Mouse (Mus musculus) right cerebral cortex, postnatal 36 days (tissue): ENCODE results near the gene Mlec.
"Not testable (repeated sequence)": the region's sequence is repeated elsewhere in the genome, so short reads cannot be mapped to it uniquely, and the experiment has no call there.

Experiments
- DNase-seq, 2 experiments: peaks; one replicate each; pipeline ENCODE4 v3.0.0; 2022; ENCODE audit warnings: low spot score in 2 of 2, mixed read lengths in 1 of 2

Mlec gene

DNA sequence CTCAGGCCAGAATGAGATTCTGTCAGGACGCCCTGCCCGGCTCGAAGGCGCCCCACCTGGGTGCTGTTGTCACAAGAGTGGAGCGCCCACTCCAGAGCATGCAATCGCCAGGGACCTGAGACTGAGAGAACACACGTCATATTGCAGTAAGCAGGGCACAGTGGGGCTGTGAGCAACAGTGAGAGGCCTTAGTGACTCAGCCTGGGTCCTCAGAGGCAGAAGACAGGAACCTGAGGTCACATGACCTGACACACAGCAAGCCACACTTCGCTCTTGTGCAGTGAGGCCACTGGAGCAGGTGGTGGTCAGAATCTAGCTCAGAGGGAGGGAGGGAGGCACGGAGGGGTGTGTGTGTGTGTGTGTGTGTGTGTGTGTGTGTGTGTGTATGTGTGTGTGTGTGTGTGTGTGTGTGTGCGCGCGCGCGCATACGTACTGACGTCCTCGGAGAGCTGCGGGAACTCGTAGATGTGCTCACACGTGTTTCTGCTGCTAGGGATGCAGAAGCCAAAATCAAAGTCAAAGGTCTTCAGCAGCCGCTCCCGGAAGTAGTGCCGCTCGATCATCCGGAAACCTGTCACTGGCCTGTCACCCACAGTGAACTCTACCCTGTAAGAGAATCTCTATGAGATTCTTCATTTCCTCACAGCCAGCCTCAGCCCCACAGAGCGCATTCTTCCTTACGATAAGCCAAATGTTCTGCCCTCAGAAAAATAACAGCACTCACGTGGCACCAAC is 31.2 kb downstream of the Mlec start:
- no peak for DNase-seq

DNA sequence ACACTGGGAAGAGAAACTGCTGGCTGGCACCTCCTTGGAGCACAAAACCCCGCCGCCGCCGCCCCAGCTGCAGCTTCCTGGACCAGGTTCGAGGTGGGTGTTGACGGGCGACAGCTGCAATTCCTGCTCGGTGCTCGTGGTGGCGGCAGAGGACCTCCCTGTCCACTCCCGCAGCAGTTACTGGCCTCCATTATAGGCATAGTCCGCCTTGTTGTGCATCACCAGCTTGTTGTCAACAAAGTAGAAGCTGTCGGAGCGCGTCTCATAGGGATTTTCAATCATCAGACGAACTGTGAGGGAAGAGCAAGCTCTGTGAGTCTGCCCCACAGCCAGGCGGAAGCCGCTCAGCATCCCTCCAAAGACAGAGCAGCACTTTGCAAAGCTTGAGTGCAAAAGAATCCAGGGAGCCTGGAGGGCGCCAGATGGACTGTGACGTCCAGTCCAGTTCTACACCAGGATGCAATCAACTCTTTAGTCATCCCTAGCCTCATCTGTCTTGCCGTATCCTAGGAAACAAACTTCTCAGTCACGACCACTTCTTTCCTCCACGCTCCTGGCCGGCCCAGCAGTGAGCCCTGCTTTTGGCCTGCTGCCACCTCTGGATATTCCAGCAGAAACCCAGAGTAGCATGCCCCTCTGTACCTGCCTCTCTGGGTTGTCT is 32.6 kb downstream of the Mlec start:
- DNase-seq, result peak; percentile 83 to 85

DNA sequence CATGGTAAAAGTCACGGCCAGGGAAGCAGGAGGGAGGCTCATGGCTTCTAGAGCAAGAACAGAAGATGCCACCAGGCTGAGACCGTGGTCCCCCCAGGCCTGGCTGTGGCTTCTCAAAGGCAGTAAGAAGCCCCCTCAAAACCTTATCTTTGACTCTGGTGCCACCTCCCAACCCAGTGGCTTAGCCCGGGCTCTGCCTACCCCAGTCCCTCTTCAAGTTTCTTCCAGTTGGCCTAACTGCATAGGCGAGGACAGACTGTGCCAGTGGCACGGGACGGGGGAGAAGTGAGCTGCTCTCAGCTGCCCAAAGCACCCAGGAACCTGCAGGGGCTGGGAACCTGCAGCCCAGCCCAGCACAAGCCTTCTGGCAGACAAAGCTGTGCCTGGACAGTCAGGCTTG is 33.3 kb downstream of the Mlec start:
- DNase-seq, result no peak

DNA sequence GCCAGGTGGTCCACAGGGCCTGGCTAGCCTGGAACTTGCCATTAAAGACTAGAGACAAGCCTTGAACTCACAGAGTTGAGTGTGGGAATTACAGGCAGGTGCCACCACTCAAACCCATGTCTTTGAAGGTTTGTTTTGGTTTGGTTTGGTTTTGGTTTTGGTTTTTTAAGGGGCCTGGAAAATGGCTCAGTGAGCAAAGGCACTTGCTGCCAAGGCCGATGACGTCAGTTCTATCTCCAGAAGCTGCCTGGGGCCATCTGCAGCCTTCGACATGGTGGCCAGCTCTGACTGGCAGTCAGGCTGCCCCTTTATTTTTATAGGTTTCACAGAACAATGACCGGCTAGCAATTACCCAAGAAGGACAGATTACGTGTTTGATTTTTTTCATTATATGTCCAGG is 37.0 kb downstream of the Mlec start:
- DNase-seq, result no peak

DNA sequence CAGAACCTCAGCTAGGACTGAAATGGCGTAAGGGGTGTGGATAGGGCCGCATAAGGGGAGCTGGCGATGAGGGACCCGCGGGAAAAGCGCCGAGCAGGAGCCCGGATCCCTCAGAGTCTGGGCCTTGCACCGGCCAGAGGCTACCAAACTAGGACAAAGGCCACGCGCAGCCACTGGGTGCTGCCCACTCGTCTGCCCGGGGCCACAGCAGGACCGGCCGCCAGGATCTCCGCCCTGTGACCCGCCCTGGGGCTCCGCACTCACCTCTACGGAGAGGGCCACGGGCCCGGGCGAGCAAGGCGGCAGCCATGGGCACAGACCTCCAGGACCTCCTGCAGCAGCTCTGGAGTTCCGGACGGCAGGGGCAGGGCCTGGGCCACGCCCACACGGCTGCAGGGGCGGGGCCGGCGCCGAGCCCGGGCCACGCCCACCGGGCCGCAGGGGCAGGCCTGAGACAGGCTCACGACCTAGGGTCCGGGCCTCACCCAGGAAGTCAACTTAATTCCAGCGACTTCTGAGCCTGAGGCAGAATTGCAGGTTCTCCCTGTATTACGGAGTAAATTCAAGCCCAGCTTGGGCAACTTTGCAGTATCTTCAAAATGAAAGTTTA is 38.9 kb downstream of the Mlec start, which contains the start of gene Acads:
Acads (minus strand) TSS at position 386 of the 610 bp plus-strand sequence.
- peak in 1 of 2 experiments; percentile 44 for DNase-seq

DNA sequence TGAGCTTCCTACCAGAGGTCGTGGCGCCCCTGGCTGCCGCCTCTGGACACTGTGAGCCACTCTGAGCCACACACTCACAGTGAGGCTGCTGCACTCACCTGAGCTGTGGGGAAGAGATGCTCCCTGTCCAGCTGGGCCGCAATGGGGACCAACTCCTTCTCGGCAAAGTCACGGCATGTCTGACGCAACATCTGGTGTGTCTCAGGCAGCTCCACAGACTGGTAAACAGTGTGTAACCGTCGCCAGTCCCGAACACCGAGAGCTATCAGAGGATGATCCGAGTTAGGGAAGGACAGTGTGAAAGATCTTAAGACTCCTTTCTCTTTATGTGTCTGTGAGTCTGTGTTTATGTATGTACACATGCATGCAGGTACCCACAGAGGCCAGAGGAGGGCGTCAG is 40.5 kb downstream of the Mlec start:
- no peak for DNase-seq

DNA sequence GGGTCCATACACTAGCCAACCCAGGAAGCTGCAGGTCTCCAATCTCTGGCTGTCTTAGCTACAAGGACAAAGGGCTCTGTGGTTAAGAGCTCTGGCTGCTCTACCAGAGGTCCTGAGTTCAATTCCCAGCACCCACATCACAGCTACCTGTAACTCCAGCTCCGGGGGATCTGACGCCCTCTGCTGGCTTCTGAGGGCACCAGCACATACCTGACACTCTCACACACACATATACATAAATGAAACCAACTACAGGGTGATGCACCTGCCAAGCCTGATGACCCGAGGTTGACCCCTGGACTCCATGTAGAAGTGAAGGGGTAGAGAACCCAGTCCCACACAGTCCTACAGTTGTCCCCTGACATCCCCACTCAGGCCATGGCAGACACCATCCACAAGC is 41.6 kb downstream of the Mlec start:
- DNase-seq, result no peak

DNA sequence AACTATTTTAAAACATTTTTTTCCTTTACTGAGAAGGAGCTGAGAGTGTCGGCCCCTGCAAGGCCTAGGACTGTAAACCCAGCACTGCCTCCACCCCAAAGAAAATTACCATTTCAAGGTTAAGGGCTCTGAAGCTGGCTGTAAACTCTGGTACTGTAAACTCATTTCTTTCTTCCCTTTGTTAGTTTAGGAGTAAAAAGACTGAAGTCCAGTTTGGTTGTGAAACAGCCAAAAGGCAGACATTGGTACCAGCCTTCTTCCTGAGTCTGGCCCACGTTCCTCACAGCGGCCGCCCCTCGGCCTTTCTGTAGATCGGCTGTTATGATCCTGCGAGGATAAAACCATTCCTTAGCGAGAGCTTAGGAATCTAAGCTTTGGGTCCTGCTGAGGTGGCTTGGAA is 43.5 kb downstream of the Mlec start:
- no peak for DNase-seq

DNA sequence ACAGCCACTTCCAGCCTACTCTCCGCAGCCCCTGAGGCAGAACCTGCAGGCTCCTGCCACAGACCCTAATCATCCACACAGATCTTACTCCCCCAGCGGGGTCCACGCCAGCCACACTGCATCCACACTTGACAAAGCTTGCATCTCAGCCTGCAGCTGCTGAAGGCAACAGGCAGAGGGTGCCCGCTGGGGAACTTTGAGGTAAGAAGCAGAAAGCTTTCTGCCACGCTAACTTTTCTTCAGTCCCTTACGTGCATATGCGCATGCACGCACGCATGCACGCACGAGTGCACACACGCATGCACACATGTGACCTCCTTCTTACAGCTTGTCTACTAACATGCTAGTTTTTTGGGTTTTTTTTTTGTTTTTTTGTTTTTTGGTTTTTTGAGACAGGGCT is 44.7 kb downstream of the Mlec start:
- DNase-seq, result no peak

DNA sequence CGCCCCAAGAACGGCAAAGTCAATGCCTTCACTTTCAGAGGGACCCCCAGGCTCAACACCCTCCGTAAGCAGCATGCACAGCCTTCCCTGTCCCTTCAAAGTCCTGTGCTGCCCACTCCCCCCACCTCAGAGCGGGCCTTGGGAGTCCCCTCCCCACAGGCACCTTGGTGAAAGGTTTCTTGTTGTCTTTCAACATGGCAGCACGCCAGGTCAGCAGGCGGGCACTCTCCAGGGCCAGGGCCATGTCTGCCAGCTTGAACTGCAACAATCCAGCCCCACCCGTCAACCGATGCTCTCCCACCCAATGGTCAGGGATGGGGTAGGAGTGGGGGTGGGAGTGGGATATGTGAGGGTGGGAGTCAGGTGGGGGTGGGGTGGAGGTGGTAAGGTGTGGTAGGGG is 46.8 kb downstream of the Mlec start:
- no peak for DNase-seq

DNA sequence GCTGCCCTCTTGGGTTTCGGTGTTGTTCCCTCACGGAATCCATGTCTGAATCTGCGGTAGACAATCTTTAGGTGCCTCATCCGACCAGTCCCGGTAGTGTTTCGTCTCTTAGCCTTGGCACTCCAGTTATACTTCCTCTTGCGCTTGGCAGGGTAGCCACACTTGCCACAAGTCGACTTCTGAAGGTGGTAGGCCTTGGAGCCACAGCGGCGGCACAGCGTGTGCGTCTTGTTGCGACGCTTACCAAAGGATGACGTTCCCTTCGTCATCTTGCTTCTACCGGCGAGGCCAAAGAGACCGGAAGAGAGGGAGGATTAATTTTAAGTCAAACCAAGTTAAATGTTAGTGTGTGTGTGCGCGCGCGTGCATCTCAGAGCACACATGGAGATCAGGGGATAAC is 54.7 kb downstream of the Mlec start:
- DNase-seq, result not testable (repeated sequence)

DNA sequence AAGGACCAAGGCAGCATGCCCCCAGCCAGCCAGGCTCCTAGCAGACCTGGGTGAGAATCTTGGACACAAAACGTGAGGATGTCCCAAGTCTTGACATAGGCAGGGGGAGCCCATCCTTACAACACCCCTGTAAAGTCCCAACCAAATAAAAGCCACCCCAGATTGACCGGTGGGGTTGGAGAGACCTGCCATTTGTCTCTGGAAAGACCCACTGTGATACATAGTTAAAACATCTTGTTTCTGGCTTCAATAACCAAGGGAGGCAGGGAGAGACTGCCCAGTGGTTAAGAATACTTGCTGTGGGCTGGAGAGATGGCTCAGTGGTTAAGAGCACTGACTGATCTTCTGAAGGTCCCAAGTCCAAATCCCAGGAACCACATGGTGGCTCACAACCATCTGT is 55.7 kb downstream of the Mlec start:
- DNase-seq, result no peak

DNA sequence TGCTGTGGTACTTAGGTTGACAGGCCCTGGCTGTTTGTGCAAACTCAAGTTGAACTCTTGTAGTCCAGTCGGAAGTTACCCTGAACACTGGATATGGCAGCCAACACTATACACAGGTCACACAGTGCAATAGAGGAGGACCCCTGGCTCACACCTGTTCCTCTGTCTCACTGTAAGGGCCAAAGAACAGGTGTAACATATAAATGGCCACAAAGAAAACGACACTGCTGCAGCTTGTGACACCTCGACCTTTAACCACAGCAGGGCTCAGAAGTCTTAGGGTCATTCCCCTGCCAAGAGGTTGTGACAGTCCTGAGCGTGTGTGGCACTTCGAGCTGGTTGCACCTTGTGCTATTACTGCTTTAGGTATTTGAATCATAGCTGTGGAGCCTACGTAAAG is 57.5 kb downstream of the Mlec start:
- DNase-seq, result no peak

DNA sequence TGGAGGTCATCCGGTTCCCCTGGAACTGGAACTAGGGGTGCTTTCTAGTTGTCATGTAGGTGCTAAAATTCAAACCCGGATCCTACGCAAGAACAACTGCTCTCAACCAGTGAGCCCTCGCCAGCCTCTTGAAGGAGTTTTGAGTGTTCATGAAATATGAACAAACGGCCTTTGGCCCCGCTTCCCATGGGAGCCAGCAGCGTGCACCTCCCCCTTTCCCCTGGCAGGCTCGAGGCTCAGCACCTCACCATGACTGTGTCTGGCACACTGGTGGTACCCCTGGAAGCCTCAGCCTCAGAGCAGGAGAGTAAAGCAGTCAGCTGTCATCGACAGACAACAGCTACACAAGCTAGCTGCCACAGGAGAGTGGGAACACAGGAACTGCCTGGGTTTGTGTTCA is 58.0 kb downstream of the Mlec start:
- no peak for DNase-seq

DNA sequence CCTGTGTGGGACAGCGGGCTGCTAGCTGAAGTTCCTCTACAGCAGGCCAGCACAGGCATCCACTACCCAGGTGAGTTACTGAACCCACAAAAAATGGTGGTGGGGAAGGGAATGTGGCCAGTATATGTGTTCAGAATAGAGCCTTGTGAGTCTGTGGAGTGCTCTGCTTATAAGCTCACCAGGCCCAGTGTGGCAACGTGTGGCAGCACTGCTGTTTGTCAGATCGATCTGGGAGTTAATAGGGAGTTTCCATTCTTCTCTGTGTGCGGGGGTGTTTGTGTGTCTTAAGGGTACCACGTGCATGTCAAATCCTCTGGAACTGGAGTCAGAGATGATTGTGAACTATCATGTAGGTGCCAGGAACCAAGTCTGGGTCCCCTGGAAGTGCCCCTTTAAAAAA is 58.4 kb downstream of the Mlec start:
- DNase-seq, result no peak

DNA sequence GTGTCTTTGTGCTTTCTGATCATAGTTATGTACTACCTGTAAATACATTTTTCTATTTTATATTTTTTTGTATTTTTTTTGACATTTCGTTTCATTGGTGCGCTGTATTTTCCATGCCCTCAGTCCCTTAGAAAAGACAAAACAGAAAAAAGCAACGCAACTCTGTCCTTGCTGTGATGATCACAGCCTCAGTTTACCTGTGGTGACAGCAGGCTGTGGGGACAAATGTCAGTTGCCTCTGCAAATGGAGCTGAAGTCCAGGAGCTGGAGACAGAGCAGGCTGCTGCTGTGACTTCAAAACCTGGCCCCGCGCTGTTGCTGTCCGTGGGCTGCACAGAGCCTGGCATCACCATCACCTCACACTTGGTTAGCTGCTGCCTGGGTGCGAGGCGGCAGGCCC is 59.8 kb downstream of the Mlec start, which contains the start of gene Gm10401:
Gm10401 (minus strand) TSS at position 101 of the 400 bp plus-strand sequence.
- no peak for DNase-seq
